Mouse (Mus musculus) stomach, embryonic 16.5 days (tissue): Measurements from ENCODE around the gene Gm13695. TPM values are rescaled to one million over a fixed set of nuclear protein-coding genes. Genes with fewer than 3 reads are reported as not detected.
"Not testable (repeated sequence)": the region's sequence is repeated elsewhere in the genome, so short reads cannot be mapped to it uniquely, and the experiment has no call there.

ENCODE experiments used
- ATAC-seq: fragments of 200-750 bp; cut with Nextera tagmentation; 2 replicates; pipeline ENCODE4 v1.8.0; 2017; ENCODE audit warnings: moderate number of reproducible peaks, moderate TSS enrichment; ENCODE audit not compliant: insufficient read depth, low FRiP score
- H3K27ac ChIP-seq: fragments of 300-500 bp; sonication (generic); 2 replicates; pipeline ENCODE4 v1.5.1; 2014; ENCODE audit warnings: low read length
- H3K27me3 ChIP-seq: fragments of 300-500 bp; sonication (generic); 2 replicates; pipeline ENCODE4 v1.6.1; 2014; ENCODE audit warnings: low read length, control low read depth, mixed read lengths; ENCODE audit not compliant: control insufficient read depth, insufficient read depth
- H3K36me3 ChIP-seq: fragments of 300-500 bp; sonication (generic); 2 replicates; pipeline ENCODE4 v1.6.1; 2014; ENCODE audit warnings: low read length; ENCODE audit not compliant: control insufficient read depth, insufficient read depth
- H3K4me1 ChIP-seq: fragments of 300-500 bp; sonication (generic); 2 replicates; pipeline ENCODE4 v1.6.1; 2014; ENCODE audit warnings: low read length, control low read depth, mixed read lengths; ENCODE audit not compliant: control insufficient read depth, insufficient read depth
- H3K4me2 ChIP-seq: fragments of 300-500 bp; sonication (generic); 2 replicates; pipeline ENCODE4 v1.6.1; 2014; ENCODE audit warnings: low read depth, low read length, mixed read lengths
- H3K4me3 ChIP-seq: fragments of 300-500 bp; sonication (generic); replicated peaks from 2 replicates; pipeline ENCODE4 v1.5.1; 2014; ENCODE audit warnings: mild to moderate bottlenecking, low read length
- H3K9ac ChIP-seq: fragments of 300-500 bp; sonication (generic); 2 replicates; pipeline ENCODE4 v1.6.1; 2014; ENCODE audit warnings: low read length
- H3K9me3 ChIP-seq: fragments of 300-500 bp; sonication (generic); replicated peaks from 2 replicates; pipeline ENCODE4 v1.6.1; 2016; ENCODE audit warnings: low read length, control low read depth; ENCODE audit not compliant: control insufficient read depth
- WGBS: fragments of 180-500 bp; shearing (Covaris S2); extraction: QIAGEN DNeasy Blood & Tissue Kit; methylation state at CpG from one replicate; pipeline ENCODE4 v1.1.7; 2014; 5-methylcytosine and 5-hydroxymethylcytosine counted together
- polyA plus RNA-seq: library from polyadenylated mRNA; unstranded; fragments of >200 nt; fragmentation: Nextera tagmentation; extraction: Ambion mirVana; gene quantifications from 2 replicates; pipeline ENCODE4 v1.2.1, GENCODE M21; 2015

Gm13695 gene
- polyA plus RNA-seq = not detected in 2 replicates

DNA sequence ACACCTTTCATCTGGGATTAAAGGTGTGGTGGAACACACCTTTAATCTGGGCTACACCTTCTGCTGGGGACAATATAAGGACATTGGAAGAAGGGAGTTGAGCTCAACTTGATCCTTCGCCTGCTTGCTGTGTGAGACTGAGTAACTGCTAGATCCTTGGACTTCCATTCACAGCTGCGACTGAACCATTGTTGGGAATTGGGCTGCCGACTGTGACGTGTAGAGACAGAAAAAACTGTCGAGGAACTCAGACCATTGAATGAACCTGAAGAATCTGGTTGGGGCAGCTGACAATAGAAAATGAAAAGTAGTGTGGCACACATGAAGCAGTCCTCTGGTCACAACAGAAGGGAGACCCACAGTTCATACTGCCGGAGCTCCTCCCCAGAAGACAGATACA is at the start of gene Gm13695:
Gene Gm13695, plus strand, starts transcription at position 301 of the 400 bp plus-strand sequence.
- H3K4me3 ChIP-seq, H3K27ac ChIP-seq, ATAC-seq, H3K9ac ChIP-seq, H3K4me1 ChIP-seq, H3K36me3 ChIP-seq, H3K9me3 ChIP-seq, H3K27me3 ChIP-seq, H3K4me2 ChIP-seq: not testable (repeated sequence)
- no CpG with 5 or more reads among the region's 6 CpGs for WGBS

- H3K4me2 ChIP-seq = no peak overlapping the region
- H3K36me3 ChIP-seq = no peaks in the 10 kb centered on the region
- no peak overlapping the region for H3K27ac ChIP-seq
- no peak overlapping the region for H3K9ac ChIP-seq
- H3K4me1 ChIP-seq = no peaks in the 10 kb centered on the region
- H3K4me3 ChIP-seq = no peak overlapping the region
- no peak for ATAC-seq
- WGBS = 55% methylated on average over 2 of the region's 2 CpGs
- H3K27me3 ChIP-seq = no peaks in the 10 kb centered on the region
- no peaks in the 10 kb centered on the region for H3K9me3 ChIP-seq
Observed at GRCm38 (mm10) chr2:83929478-83930088, 37.5 kb upstream of the Gm13695 start.

GRCm38 (mm10) chr2:83940931-83941361 is 26.2 kb upstream of the Gm13695 start, which contains the start of gene Zswim2:
TSS of gene Zswim2 (minus strand) at chr2:83941228.
- Histone ChIP-seq H3K27ac (no peak within 1 kb of the TSS), H3K27me3 (no peaks in the 10 kb centered on the region), H3K4me1 (no peaks in the 10 kb centered on the region), H3K9ac (no peak within 1 kb of the TSS), H3K9me3 (no peaks in the 10 kb centered on the region), H3K36me3 (no peaks in the 10 kb centered on the region), H3K4me3 (peak within 1 kb of the TSS; percentile 25), H3K4me2 (peak within 1 kb of the TSS; percentile 40)
- 2% methylated on average over 20 of the region's 20 CpGs for WGBS
- peak; percentile 64 for ATAC-seq

- H3K4me3 ChIP-seq = peak overlapping the region; percentile 25
- no peaks in the 10 kb centered on the region for H3K4me1 ChIP-seq
Observed at GRCm38 (mm10) chr2:83941378-83941777, 25.7 kb upstream of the Gm13695 start.

GRCm38 (mm10) chr2:83941792-83942191 is 25.3 kb upstream of the Gm13695 start:
- ATAC-seq = no peak
- no peaks in the 10 kb centered on the region for H3K27me3 ChIP-seq
- H3K9ac ChIP-seq = no peak overlapping the region
- H3K36me3 ChIP-seq = no peaks in the 10 kb centered on the region
- H3K27ac ChIP-seq = no peak overlapping the region
- H3K4me3 ChIP-seq = no peak overlapping the region
- no peaks in the 10 kb centered on the region for H3K4me1 ChIP-seq
- WGBS = 55% methylated on average over 4 of the region's 4 CpGs
- no peaks in the 10 kb centered on the region for H3K9me3 ChIP-seq
- H3K4me2 ChIP-seq = no peak overlapping the region

More at GRCm38 (mm10) chr2:83941378-83941777, 25.7 kb upstream of the Gm13695 start:
- no peak for ATAC-seq
- Histone ChIP-seq H3K27ac (no peak overlapping the region), H3K27me3 (no peaks in the 10 kb centered on the region), H3K9me3 (no peaks in the 10 kb centered on the region), H3K4me2 (peak overlapping the region; percentile 40), H3K9ac (no peak overlapping the region), H3K36me3 (no peaks in the 10 kb centered on the region)
- WGBS = 28% methylated on average over 3 of the region's 3 CpGs

DNA sequence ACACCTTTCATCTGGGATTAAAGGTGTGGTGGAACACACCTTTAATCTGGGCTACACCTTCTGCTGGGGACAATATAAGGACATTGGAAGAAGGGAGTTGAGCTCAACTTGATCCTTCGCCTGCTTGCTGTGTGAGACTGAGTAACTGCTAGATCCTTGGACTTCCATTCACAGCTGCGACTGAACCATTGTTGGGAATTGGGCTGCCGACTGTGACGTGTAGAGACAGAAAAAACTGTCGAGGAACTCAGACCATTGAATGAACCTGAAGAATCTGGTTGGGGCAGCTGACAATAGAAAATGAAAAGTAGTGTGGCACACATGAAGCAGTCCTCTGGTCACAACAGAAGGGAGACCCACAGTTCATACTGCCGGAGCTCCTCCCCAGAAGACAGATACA is 11.7 kb upstream of the Gm13695 start, which contains the start of gene Gm13698:
Gene Gm13698, plus strand, starts transcription at position 301 of the 400 bp plus-strand sequence.
- not testable (repeated sequence) for H3K9ac ChIP-seq, H3K36me3 ChIP-seq, H3K4me3 ChIP-seq, ATAC-seq, H3K27me3 ChIP-seq, H3K4me1 ChIP-seq, H3K9me3 ChIP-seq, H3K4me2 ChIP-seq, H3K27ac ChIP-seq
- WGBS = no CpG with 5 or more reads among the region's 6 CpGs

DNA sequence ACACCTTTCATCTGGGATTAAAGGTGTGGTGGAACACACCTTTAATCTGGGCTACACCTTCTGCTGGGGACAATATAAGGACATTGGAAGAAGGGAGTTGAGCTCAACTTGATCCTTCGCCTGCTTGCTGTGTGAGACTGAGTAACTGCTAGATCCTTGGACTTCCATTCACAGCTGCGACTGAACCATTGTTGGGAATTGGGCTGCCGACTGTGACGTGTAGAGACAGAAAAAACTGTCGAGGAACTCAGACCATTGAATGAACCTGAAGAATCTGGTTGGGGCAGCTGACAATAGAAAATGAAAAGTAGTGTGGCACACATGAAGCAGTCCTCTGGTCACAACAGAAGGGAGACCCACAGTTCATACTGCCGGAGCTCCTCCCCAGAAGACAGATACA is 5.9 kb upstream of the Gm13695 start, which contains the start of gene Gm13693:
Gene Gm13693, plus strand, starts transcription at position 301 of the 400 bp plus-strand sequence.
- no CpG with 5 or more reads among the region's 6 CpGs for WGBS

GRCm38 (mm10) chr2:83972823-83973222 is 5.7 kb downstream of the Gm13695 start, which contains the start of gene Gm13696:
TSS of gene Gm13696 (plus strand) at chr2:83973123.
- not testable (repeated sequence) for H3K9ac ChIP-seq, ATAC-seq, H3K4me1 ChIP-seq, H3K27ac ChIP-seq, H3K27me3 ChIP-seq, H3K36me3 ChIP-seq, H3K9me3 ChIP-seq, H3K4me2 ChIP-seq, H3K4me3 ChIP-seq
- no CpG with 5 or more reads among the region's 6 CpGs for WGBS

More for the DNA sequence above, 5.9 kb upstream of the Gm13695 start, which contains the start of gene Gm13693:
- not testable (repeated sequence) for ATAC-seq, H3K36me3 ChIP-seq, H3K9me3 ChIP-seq, H3K27ac ChIP-seq, H3K9ac ChIP-seq, H3K27me3 ChIP-seq, H3K4me3 ChIP-seq, H3K4me2 ChIP-seq, H3K4me1 ChIP-seq

GRCm38 (mm10) chr2:83978633-83979032 is 11.5 kb downstream of the Gm13695 start, which contains the start of gene Gm13694:
TSS of gene Gm13694 (plus strand) at chr2:83978933.
- not testable (repeated sequence) for H3K27me3 ChIP-seq, ATAC-seq, H3K9ac ChIP-seq, H3K9me3 ChIP-seq, H3K4me2 ChIP-seq, H3K4me1 ChIP-seq, H3K27ac ChIP-seq, H3K36me3 ChIP-seq, H3K4me3 ChIP-seq
- WGBS = no CpG with 5 or more reads among the region's 6 CpGs
